Mouse (Mus musculus): Measurements from ENCODE around the gene Eno2.

Gene Eno2

GRCm38 (mm10) chr6:124759259-124759658, 10.2 kb downstream of the Eno2 start:
- DNase-seq (ENCODE audit: low spot score), result peak; percentile 93

GRCm38 (mm10) chr6:124758849-124759232, 10.6 kb downstream of the Eno2 start:
- peak; percentile 53 for DNase-seq (ENCODE audit: low spot score)

GRCm38 (mm10) chr6:124757909-124758848, 11.3 kb downstream of the Eno2 start:
- DNase-seq (ENCODE audit: low spot score), result peak; percentile 97

GRCm38 (mm10) chr6:124757351-124757880, 12.1 kb downstream of the Eno2 start:
- no peak for DNase-seq (ENCODE audit: low spot score)

GRCm38 (mm10) chr6:124756652-124757350, 12.7 kb downstream of the Eno2 start:
- DNase-seq (ENCODE audit: low spot score), result peak; percentile 88

- DNase-seq (ENCODE audit: low spot score), result peak; percentile 76
These were observed 13.5 kb downstream of the Eno2 start, which contains the start of the genes Gm45234 and Atn1 for GRCm38 (mm10) chr6:124755831-124756595. Gene Gm45234, minus strand, starts transcription at chr6:124756021. Gene Atn1, minus strand, starts transcription at chr6:124756524.

- DNase-seq (ENCODE audit: low spot score), result peak; percentile 64
These were observed 14.2 kb downstream of the Eno2 start for GRCm38 (mm10) chr6:124755306-124755705.

- no peak for DNase-seq (ENCODE audit: low spot score)
These were observed 15.6 kb downstream of the Eno2 start for GRCm38 (mm10) chr6:124753861-124754260.

GRCm38 (mm10) chr6:124750405-124750804, 19.1 kb downstream of the Eno2 start:
- no peak for DNase-seq (ENCODE audit: low spot score)

- no peak for DNase-seq (ENCODE audit: low spot score)
These were observed 22.5 kb downstream of the Eno2 start for GRCm38 (mm10) chr6:124746654-124747632.

GRCm38 (mm10) chr6:124746296-124746605, 23.2 kb downstream of the Eno2 start:
- no peak for DNase-seq (ENCODE audit: low spot score)

GRCm38 (mm10) chr6:124745490-124746295, 23.8 kb downstream of the Eno2 start:
- DNase-seq (ENCODE audit: low spot score), result no peak

GRCm38 (mm10) chr6:124744755-124745321, 24.6 kb downstream of the Eno2 start:
- no peak for DNase-seq (ENCODE audit: low spot score)

GRCm38 (mm10) chr6:124743647-124744046, 25.8 kb downstream of the Eno2 start:
- DNase-seq (ENCODE audit: low spot score), result no peak

GRCm38 (mm10) chr6:124742839-124743514, 26.5 kb downstream of the Eno2 start:
- DNase-seq (ENCODE audit: low spot score), result no peak

- no peak for DNase-seq (ENCODE audit: low spot score)
These were observed 27.6 kb downstream of the Eno2 start for GRCm38 (mm10) chr6:124741842-124742241.

GRCm38 (mm10) chr6:124740888-124741761, 28.3 kb downstream of the Eno2 start, which contains the start of gene Grcc10:
Gene Grcc10, minus strand, starts transcription at chr6:124741374.
- DNase-seq (ENCODE audit: low spot score), result peak; percentile 92
